Mouse (Mus musculus): Measurements from ENCODE around the gene Olfr419. TPM values are rescaled to one million over a fixed set of nuclear protein-coding genes. Genes with fewer than 3 reads are reported as not detected.

Gene Olfr419
- polyA plus RNA-seq, 1 experiment from 2014 or later = not detected

DNA sequence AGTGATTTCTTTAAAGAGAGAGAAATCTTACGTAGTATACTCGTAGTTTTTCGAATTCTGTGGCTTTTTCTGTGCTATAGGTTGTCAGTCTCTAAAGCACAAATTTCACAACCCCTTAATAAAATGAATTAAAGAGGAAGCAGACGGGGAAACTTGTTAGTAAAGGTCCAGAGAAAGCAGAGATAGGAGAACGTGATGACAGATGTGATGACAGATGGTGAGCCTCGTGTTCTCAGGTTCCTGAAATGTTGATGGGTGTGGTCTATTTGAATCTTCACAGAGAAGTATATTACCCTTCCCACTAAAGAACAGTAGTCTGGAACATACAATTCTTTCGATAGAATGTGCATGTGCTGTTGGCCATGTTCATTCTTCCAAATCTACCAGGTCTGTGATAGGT is 47.2 kb downstream of the Olfr419 start:
- no peak overlapping the region for H3K4me2 ChIP-seq
- ATAC-seq (ENCODE audit: low FRiP score, low read depth) = no peak
- H3K27ac ChIP-seq (replicated peaks) = no peak overlapping the region
- no peak overlapping the region for H3K4me3 ChIP-seq
- 83% methylated on average over 7 of the region's 7 CpGs for WGBS
- H3K36me3 ChIP-seq = no peaks in the 10 kb centered on the region
- no peak overlapping the region for H3K9ac ChIP-seq
- no peaks in the 10 kb centered on the region for H3K4me1 ChIP-seq (replicated peaks)
- no peaks in the 10 kb centered on the region for H3K9me3 ChIP-seq
- H3K27me3 ChIP-seq = no peaks in the 10 kb centered on the region

Other genes starting within 250 kb of the Olfr419 start
- gene Ifi205, start 220.3 kb downstream of the Olfr419 start, polyA plus RNA-seq (2015; fragmentation: Nextera tagmentation; extraction: Ambion mirVana) = 0.71 TPM in 1 of 2 replicates, not detected in the other
- gene Olfr433, start 211.4 kb downstream of the Olfr419 start, polyA plus RNA-seq (2015; fragmentation: Nextera tagmentation; extraction: Ambion mirVana) = not detected in 2 replicates
- not detected in 2 replicates for gene Olfr432, start 202.9 kb downstream of the Olfr419 start, polyA plus RNA-seq (2015; fragmentation: Nextera tagmentation; extraction: Ambion mirVana)
- gene Olfr430, start 185.5 kb downstream of the Olfr419 start, polyA plus RNA-seq (2015; fragmentation: Nextera tagmentation; extraction: Ambion mirVana) = not detected in 2 replicates
- gene Olfr429, start 167.7 kb downstream of the Olfr419 start, polyA plus RNA-seq (2015; fragmentation: Nextera tagmentation; extraction: Ambion mirVana) = not detected in 2 replicates
- gene Olfr427, start 155.2 kb downstream of the Olfr419 start, polyA plus RNA-seq (2015; fragmentation: Nextera tagmentation; extraction: Ambion mirVana) = not detected in 2 replicates
- not detected in 2 replicates for gene Olfr231, start 130.9 kb downstream of the Olfr419 start, polyA plus RNA-seq (2015; fragmentation: Nextera tagmentation; extraction: Ambion mirVana)
- gene Olfr424, start 120.5 kb downstream of the Olfr419 start, polyA plus RNA-seq (2015; fragmentation: Nextera tagmentation; extraction: Ambion mirVana) = not detected in 2 replicates
- gene Olfr420, start 96.4 kb downstream of the Olfr419 start, polyA plus RNA-seq (2015; fragmentation: Nextera tagmentation; extraction: Ambion mirVana) = not detected in 2 replicates
- gene Spta1, start 79.3 kb downstream of the Olfr419 start, polyA plus RNA-seq (2015; fragmentation: Nextera tagmentation; extraction: Ambion mirVana) = 0.12 and 0.18 TPM in 2 replicates
- not detected in 2 replicates for gene Mptx1, start 78.5 kb upstream of the Olfr419 start, polyA plus RNA-seq (2015; fragmentation: Nextera tagmentation; extraction: Ambion mirVana)
- gene Olfr417, start 113.1 kb upstream of the Olfr419 start, polyA plus RNA-seq (2015; fragmentation: Nextera tagmentation; extraction: Ambion mirVana) = not detected in 2 replicates
- not detected in 2 replicates for gene Olfr248, start 139.0 kb upstream of the Olfr419 start, polyA plus RNA-seq (2015; fragmentation: Nextera tagmentation; extraction: Ambion mirVana)
- gene Olfr414, start 172.0 kb upstream of the Olfr419 start, polyA plus RNA-seq (2015; fragmentation: Nextera tagmentation; extraction: Ambion mirVana) = not detected in 2 replicates
- gene Olfr220, start 190.0 kb upstream of the Olfr419 start, polyA plus RNA-seq (2015; fragmentation: Nextera tagmentation; extraction: Ambion mirVana) = not detected in 2 replicates
- gene Fmn2, start 249.8 kb upstream of the Olfr419 start, polyA plus RNA-seq (2015; fragmentation: Nextera tagmentation; extraction: Ambion mirVana) = 7.1 and 8.0 TPM in 2 replicates